Mouse (Mus musculus): ENCODE results near the gene Medag.

The Medag gene

DNA sequence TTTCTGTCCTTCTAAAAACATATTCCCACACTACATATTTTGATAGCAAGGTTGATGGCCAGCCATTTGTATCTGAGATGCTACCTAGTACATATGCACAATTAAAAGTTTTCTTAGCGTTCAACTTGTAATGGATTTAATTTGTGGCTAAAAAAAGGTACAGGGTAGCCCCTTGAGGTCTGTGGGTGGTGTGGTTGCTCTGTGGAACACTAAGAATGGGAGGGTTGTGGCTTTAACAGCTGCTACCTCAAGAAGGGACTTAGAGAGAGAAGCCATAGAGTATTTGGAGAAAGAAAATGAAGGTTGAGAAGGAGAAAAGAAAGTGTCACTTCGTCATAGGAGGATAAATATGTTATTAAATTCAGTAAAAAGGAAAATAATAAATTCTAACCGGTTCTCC is 19.4 kb downstream of the Medag start:
- DNase-seq = no peak

GRCm38 (mm10) chr5:149433618-149434017 is 22.1 kb downstream of the Medag start:
- DNase-seq = no peak

GRCm38 (mm10) chr5:149434141-149434690 is 22.7 kb downstream of the Medag start:
- no peak for DNase-seq

- no peak for DNase-seq
These were observed 25.0 kb downstream of the Medag start for GRCm38 (mm10) chr5:149436541-149436940.

DNA sequence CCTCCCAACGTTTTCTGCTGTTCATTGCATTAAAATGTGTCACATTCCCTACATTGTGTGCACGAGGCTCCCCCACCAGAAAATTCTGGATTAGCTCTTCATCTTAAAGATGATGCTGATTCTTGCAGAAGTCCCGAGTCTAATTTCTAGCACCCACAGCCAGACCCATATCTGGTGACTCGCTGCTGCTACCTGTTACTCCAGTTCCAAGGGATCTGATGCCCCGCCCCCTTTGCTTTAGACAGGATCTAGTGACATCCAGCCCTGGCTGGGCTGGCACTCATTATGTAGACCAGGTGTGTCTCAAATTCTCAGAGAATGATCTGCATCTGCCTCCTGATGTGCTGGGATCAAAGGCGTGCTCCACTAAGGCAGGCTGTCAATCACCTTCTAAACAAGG is 25.6 kb downstream of the Medag start:
- DNase-seq = no peak

- DNase-seq = peak; percentile 73
These were observed 28.1 kb downstream of the Medag start, which contains the start of gene Tex26 for GRCm38 (mm10) chr5:149439531-149440179. TSS of gene Tex26 (plus strand) at chr5:149439660.

DNA sequence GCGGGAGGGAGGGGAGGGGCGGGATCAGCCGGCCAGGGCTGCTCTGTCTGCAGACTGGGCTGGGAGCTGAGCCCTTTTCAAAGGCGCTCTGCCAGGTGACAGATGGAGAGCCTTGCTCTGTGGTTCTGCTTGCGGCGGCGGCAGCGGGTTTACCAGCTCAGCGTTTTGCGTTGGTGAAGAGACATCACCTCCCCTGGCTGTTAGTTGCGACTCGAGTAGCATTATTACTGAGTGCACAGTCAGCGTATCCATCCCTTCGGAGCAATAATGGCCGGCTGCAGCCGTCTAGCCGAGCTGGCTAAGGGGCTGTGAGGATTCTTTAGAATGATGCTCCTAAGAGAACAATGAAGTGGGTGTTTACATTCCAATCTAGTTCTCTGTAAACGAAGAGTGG is 28.6 kb downstream of the Medag start:
- DNase-seq = peak; percentile 65

DNA sequence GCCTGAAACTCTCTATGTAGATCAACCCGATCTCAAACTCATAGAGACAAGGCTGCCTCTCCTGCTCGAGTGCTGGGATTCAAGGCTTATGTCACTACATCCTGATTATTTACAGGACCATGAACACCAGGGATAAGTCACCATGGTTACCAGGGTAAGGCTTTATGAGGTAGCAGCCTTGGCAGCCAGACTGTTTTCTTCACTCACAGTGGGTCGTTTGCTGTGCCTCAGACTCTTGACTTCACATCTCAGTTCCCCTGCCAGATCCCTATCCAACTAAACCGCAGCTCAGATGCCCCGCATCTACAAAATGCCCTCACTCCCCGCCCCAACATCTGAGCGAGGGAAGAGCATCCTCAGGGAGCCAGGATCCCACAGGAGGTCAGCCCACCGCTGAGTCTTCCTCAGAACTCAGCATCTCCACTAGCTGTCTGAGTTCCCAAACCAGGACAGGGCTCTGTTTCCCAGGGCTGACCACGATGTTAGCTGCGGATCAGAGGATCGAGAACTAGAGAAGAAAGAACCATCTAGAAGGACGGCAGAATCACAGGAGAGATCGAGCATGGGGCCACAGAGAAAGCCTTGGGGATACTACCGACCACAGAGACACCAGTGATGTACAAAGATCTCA is 30.2 kb downstream of the Medag start:
- DNase-seq = no peak

DNA sequence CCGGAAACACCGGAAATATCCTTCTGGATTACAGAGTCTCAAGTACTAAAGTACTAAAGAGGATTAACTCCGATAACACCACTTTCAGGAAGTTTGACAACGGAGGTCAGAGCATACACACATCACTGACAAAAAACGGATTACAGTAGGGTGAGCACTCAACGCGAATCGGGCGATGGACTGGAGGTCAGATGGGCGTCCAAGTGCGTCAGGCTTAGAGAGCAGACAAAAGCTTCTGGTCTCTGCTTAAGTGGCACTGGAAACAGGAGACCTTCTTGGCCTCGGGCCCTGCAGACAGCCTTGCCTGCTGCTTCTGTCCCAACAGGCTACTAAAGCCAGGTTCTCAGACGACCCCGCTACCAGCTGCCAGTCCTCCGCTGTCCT is 30.7 kb downstream of the Medag start:
- no peak for DNase-seq

DNA sequence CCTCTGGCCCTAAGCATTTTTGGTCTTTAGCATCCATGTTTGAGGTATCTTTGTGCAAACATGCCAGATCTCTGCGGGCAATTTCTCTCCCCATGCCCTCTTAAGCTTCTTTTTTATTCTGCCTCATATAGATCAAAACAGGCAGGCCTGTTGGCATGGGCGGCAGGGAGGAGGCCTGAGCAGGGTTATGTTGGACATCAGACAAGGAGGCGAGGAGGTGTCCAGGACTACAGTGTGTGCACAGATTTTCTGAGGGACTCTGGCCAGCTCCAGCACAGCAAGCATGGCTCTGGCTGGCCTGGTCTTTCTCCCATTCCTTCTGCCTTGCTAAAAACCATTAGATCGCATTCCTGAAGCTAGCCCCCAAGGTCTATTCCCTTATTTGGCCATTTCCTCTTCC is 32.9 kb downstream of the Medag start:
- no peak for DNase-seq

GRCm38 (mm10) chr5:149446495-149446894 is 34.9 kb downstream of the Medag start:
- no peak for DNase-seq

GRCm38 (mm10) chr5:149447733-149448132 is 36.2 kb downstream of the Medag start:
- DNase-seq = no peak

- DNase-seq = no peak
These were observed 37.9 kb downstream of the Medag start for GRCm38 (mm10) chr5:149449406-149449805.

GRCm38 (mm10) chr5:149451209-149451681 is 39.7 kb downstream of the Medag start:
- DNase-seq = no peak

DNA sequence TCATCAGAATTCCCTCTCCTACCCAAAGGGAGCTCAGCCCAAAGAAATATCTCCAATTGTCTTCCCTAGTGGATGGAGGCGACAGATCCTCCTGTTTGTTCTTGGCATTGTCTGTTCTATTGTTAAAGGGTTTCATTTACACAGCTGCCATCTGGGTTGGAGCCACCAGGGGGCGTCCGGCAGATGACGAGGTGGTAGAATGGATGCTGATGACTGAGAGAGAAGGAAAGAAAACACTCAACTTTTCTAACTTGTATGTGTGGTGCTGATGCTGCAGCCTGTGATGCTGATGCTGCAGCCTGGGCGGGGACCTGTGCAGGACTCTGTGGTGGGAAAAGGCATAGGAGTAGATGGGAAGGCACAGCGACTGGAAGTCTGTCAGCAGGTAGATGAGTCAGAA is 42.7 kb downstream of the Medag start:
- peak; percentile 45 for DNase-seq

DNA sequence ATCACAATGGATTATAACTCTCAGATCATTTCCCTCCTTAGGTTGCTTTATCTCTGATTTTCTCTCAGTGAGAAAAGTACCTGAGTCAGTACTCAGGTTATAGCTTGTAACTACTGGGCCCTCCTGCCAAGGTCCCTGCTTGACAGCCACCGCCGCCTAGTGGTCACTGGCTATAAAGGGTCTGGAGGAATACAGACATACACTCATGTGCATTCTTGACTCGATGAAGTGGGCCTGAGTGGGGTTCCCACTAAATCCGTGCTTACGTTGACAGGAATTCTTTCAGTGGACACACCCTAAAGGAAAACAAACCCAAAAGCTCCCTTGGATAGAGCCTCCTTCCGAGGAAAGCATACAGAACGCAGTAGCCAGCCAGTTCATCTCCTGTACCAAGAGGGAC is 45.0 kb downstream of the Medag start:
- DNase-seq = no peak

DNA sequence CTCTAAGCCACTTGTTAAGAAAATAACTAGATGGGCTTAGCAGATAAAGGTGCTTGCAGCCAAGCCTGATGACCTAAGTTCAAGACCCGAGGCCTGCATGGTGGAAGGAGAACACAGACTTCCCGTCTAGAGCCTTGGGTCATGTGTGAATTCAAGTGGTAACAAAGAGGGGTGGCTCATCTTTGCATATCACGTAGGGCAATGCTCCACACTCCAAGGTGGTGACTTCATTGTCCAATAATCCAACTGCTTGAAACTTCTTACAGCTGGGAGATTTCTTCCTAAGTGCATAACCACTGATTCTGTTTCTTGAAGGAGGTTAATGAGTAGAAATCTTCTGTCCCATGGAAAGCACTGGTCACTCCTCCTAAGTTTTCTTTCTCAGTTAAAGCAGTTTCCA is 50.5 kb downstream of the Medag start:
- DNase-seq = no peak

- DNase-seq = no peak
These were observed 53.8 kb downstream of the Medag start for GRCm38 (mm10) chr5:149465305-149465704.

DNA sequence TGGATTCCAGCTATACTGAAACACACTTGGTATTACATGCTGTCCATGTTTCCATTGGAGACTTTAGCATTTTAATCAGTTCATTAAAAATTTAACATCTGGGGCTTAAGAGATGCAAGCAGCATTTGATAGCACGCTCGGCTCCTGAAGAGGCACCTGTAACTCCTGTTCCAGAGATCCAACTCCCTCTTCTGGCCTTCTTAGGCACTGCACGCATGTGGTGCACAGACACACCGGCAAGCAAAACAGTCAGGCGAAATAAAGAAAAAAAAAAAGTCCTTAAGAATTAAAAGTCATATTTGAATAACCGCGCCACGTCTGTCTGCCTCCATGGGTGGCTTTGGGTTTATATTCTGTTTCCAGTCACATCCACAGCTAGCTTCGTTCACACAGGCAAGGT is 62.6 kb downstream of the Medag start:
- no peak for DNase-seq

- DNase-seq = no peak
These were observed 63.3 kb downstream of the Medag start for GRCm38 (mm10) chr5:149474701-149475468.
